Mouse (Mus musculus) stomach, embryonic 16.5 days (tissue): Measurements from ENCODE around the gene Lair1. TPM values are rescaled to one million over a fixed set of nuclear protein-coding genes. Genes with fewer than 3 reads are reported as not detected.

Experiments
- ATAC-seq: fragments of 200-750 bp; cut with Nextera tagmentation; 2 replicates; pipeline ENCODE4 v1.8.0; 2017; ENCODE audit warnings: moderate number of reproducible peaks, moderate TSS enrichment; ENCODE audit not compliant: insufficient read depth, low FRiP score
- H3K27ac ChIP-seq: fragments of 300-500 bp; sonication (generic); 2 replicates; pipeline ENCODE4 v1.5.1; 2014; ENCODE audit warnings: low read length
- H3K27me3 ChIP-seq: fragments of 300-500 bp; sonication (generic); 2 replicates; pipeline ENCODE4 v1.6.1; 2014; ENCODE audit warnings: low read length, control low read depth, mixed read lengths; ENCODE audit not compliant: control insufficient read depth, insufficient read depth
- H3K36me3 ChIP-seq: fragments of 300-500 bp; sonication (generic); 2 replicates; pipeline ENCODE4 v1.6.1; 2014; ENCODE audit warnings: low read length; ENCODE audit not compliant: control insufficient read depth, insufficient read depth
- H3K4me1 ChIP-seq: fragments of 300-500 bp; sonication (generic); 2 replicates; pipeline ENCODE4 v1.6.1; 2014; ENCODE audit warnings: low read length, control low read depth, mixed read lengths; ENCODE audit not compliant: control insufficient read depth, insufficient read depth
- H3K4me2 ChIP-seq: fragments of 300-500 bp; sonication (generic); 2 replicates; pipeline ENCODE4 v1.6.1; 2014; ENCODE audit warnings: low read depth, low read length, mixed read lengths
- H3K4me3 ChIP-seq: fragments of 300-500 bp; sonication (generic); replicated peaks from 2 replicates; pipeline ENCODE4 v1.5.1; 2014; ENCODE audit warnings: mild to moderate bottlenecking, low read length
- H3K9ac ChIP-seq: fragments of 300-500 bp; sonication (generic); 2 replicates; pipeline ENCODE4 v1.6.1; 2014; ENCODE audit warnings: low read length
- H3K9me3 ChIP-seq: fragments of 300-500 bp; sonication (generic); replicated peaks from 2 replicates; pipeline ENCODE4 v1.6.1; 2016; ENCODE audit warnings: low read length, control low read depth; ENCODE audit not compliant: control insufficient read depth
- WGBS: fragments of 180-500 bp; shearing (Covaris S2); extraction: QIAGEN DNeasy Blood & Tissue Kit; methylation state at CpG from one replicate; pipeline ENCODE4 v1.1.7; 2014; 5-methylcytosine and 5-hydroxymethylcytosine counted together
- polyA plus RNA-seq: library from polyadenylated mRNA; unstranded; fragments of >200 nt; fragmentation: Nextera tagmentation; extraction: Ambion mirVana; gene quantifications from 2 replicates; pipeline ENCODE4 v1.2.1, GENCODE M21; 2015

The Lair1 gene
- polyA plus RNA-seq, result 1.8 and 2.1 TPM in 2 replicates

- ATAC-seq, result no peak
- Histone ChIP-seq H3K36me3 (no peaks in the 10 kb centered on the region), H3K4me1 (no peaks in the 10 kb centered on the region), H3K27ac (no peak within 1 kb of the TSS; the same call in 1 of the 2 replicates), H3K27me3 (no peaks in the 10 kb centered on the region), H3K4me2 (no peak within 1 kb of the TSS), H3K9ac (no peak within 1 kb of the TSS), H3K9me3 (no peaks in the 10 kb centered on the region), H3K4me3 (no peak within 1 kb of the TSS)
- 81% methylated on average over 2 of the region's 2 CpGs for WGBS
Observed at GRCm38 (mm10) chr7:4063013-4063412, at the start of gene Lair1. TSS of gene Lair1 (minus strand) at chr7:4063204.

GRCm38 (mm10) chr7:4111766-4112165, 48.8 kb upstream of the Lair1 start:
- H3K4me1 ChIP-seq, result no peaks in the 10 kb centered on the region
- H3K36me3 ChIP-seq, result no peaks in the 10 kb centered on the region
- no peaks in the 10 kb centered on the region for H3K27me3 ChIP-seq
- 60% methylated on average over 3 of the region's 3 CpGs for WGBS
- no peak overlapping the region for H3K9ac ChIP-seq
- no peak for ATAC-seq
- no peaks in the 10 kb centered on the region for H3K9me3 ChIP-seq
- no peak overlapping the region for H3K27ac ChIP-seq
- no peak overlapping the region for H3K4me2 ChIP-seq
- no peak overlapping the region for H3K4me3 ChIP-seq

GRCm38 (mm10) chr7:4103411-4103810, 40.4 kb upstream of the Lair1 start:
- no peaks in the 10 kb centered on the region for H3K27me3 ChIP-seq
- H3K27ac ChIP-seq, result no peak overlapping the region
- H3K9ac ChIP-seq, result no peak overlapping the region
- no peak overlapping the region for H3K4me3 ChIP-seq
- no peaks in the 10 kb centered on the region for H3K4me1 ChIP-seq
- H3K36me3 ChIP-seq, result no peaks in the 10 kb centered on the region
- 11% methylated on average over 4 of the region's 4 CpGs for WGBS
- H3K4me2 ChIP-seq, result no peak overlapping the region
- no peak for ATAC-seq
- no peaks in the 10 kb centered on the region for H3K9me3 ChIP-seq

DNA sequence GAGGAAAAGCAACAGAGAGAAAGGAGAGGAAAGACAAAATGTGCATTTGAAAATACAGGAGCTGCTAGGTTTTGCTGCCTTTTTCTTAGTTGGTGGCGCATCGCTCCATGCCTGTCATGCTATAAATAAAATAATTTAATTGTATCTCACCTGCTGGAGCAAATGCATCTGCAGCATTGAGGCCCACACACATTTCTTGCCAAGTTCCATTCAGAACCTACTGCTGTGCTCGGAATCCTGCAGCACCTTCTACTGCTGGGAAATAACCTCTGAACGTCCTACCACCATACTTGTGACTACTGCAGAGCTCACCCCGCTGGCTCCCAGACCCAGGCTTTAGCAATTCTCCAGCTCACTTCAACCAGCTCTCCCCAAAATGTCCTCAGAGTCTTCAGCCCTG, 38.1 kb upstream of the Lair1 start:
- Histone ChIP-seq H3K4me3 (no peak overlapping the region), H3K9ac (no peak overlapping the region), H3K4me1 (no peaks in the 10 kb centered on the region), H3K9me3 (no peaks in the 10 kb centered on the region), H3K36me3 (no peaks in the 10 kb centered on the region), H3K27me3 (no peaks in the 10 kb centered on the region), H3K4me2 (no peak overlapping the region), H3K27ac (no peak overlapping the region)
- no peak for ATAC-seq
- WGBS, result 77% methylated on average over 5 of the region's 5 CpGs

GRCm38 (mm10) chr7:4098832-4099231, 35.8 kb upstream of the Lair1 start:
- H3K27ac ChIP-seq, result no peak overlapping the region
- no peak overlapping the region for H3K4me2 ChIP-seq
- no peak for ATAC-seq
- H3K4me1 ChIP-seq, result no peaks in the 10 kb centered on the region
- WGBS, result 65% methylated on average over 2 of the region's 2 CpGs
- no peak overlapping the region for H3K4me3 ChIP-seq
- H3K9me3 ChIP-seq, result no peaks in the 10 kb centered on the region
- H3K36me3 ChIP-seq, result no peaks in the 10 kb centered on the region
- H3K27me3 ChIP-seq, result no peaks in the 10 kb centered on the region
- no peak overlapping the region for H3K9ac ChIP-seq

GRCm38 (mm10) chr7:4098301-4098700, 35.3 kb upstream of the Lair1 start:
- no peak overlapping the region for H3K9ac ChIP-seq
- no peak overlapping the region for H3K4me2 ChIP-seq
- H3K9me3 ChIP-seq, result no peaks in the 10 kb centered on the region
- H3K4me3 ChIP-seq, result no peak overlapping the region
- H3K36me3 ChIP-seq, result no peaks in the 10 kb centered on the region
- H3K27me3 ChIP-seq, result no peaks in the 10 kb centered on the region
- no peak for ATAC-seq
- WGBS, result 69% methylated on average over 2 of the region's 2 CpGs
- H3K27ac ChIP-seq, result no peak overlapping the region
- H3K4me1 ChIP-seq, result no peaks in the 10 kb centered on the region

DNA sequence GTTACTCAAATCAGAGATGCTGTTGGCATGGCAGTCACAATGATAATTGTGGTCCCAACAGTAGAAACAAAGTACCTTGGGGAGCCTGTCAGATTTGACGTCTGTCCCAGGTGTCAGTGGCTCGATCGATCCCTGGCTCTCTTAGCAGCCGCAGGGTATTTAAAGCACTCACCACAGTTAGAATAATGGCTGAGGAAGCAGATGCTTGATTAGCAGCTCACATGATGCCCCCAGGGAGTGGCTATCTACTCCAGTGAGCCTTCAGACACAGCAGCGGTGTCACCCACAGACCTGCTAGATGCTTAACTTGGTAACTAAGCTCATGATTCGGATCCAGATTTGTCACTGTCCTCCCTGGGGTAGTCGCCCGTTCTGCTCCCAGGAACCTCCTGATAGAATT, 28.2 kb upstream of the Lair1 start:
- H3K27ac ChIP-seq, result no peak overlapping the region
- H3K27me3 ChIP-seq, result no peaks in the 10 kb centered on the region
- no peaks in the 10 kb centered on the region for H3K36me3 ChIP-seq
- H3K4me2 ChIP-seq, result no peak overlapping the region
- H3K4me1 ChIP-seq, result no peaks in the 10 kb centered on the region
- H3K9me3 ChIP-seq, result no peaks in the 10 kb centered on the region
- ATAC-seq, result no peak
- WGBS, result 47% methylated on average over 8 of the region's 8 CpGs
- H3K4me3 ChIP-seq, result no peak overlapping the region
- no peak overlapping the region for H3K9ac ChIP-seq

DNA sequence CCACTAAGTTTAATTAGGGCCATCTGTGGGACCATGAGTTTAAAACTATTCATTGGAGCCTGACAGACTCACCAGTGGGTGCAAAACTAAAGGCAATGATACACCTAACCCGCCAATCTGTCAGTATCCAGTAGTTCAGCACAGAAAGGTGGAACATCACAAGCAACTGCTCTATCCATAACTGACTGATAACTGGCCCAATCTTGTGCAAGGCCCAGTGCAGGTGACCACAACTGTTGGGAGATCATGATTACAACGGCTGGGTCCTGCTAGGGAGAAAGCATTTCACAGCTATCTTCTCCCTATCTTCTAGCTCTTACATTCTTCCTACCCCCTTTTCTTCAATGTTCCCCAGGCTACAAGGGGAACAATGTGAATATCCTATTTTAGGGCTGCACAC, 25.7 kb upstream of the Lair1 start:
- Histone ChIP-seq H3K4me2 (no peak overlapping the region), H3K4me1 (no peaks in the 10 kb centered on the region), H3K4me3 (no peak overlapping the region), H3K27ac (no peak overlapping the region), H3K9ac (no peak overlapping the region), H3K36me3 (no peaks in the 10 kb centered on the region), H3K27me3 (no peaks in the 10 kb centered on the region), H3K9me3 (no peaks in the 10 kb centered on the region)
- 77% methylated on average over 2 of the region's 2 CpGs for WGBS
- no peak for ATAC-seq

DNA sequence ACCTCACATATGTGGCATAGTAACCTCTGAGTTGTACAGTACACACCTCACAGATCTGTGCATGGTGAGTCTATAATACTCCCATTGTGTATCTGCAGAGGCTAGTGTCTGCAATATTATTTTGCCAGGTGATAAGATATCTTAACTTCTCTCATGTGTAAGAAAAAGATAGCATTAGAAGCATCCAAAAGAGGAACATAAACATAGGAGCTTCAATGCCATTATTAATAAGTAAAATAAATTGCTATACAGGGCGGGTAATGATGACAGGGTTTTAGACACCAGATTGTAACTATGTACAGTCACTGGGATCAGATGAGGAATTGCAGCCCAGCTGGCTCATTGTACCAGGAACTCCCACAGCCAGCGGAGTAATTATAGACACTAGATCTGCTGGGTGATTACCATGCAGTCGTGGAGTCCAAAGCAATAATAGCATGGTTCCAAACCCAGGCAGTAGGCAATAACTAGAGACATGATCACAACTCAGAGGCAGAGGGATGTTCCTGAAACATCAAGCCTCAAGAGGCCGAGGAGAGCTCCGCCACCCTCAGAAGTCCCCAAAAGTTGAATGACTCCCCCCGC, 25.0 kb upstream of the Lair1 start:
- no peak for ATAC-seq
- H3K36me3 ChIP-seq, result no peaks in the 10 kb centered on the region
- no peak overlapping the region for H3K27ac ChIP-seq
- 77% methylated on average over 6 of the region's 6 CpGs for WGBS
- H3K27me3 ChIP-seq, result no peaks in the 10 kb centered on the region
- no peak overlapping the region for H3K9ac ChIP-seq
- H3K4me2 ChIP-seq, result no peak overlapping the region
- peaks cover 6% of the 10 kb centered on the region; the same call in 1 of the 2 replicates for H3K4me1 ChIP-seq
- H3K9me3 ChIP-seq, result no peaks in the 10 kb centered on the region
- H3K4me3 ChIP-seq, result no peak overlapping the region
